Mouse (Mus musculus) inflammation-experienced regulatory T-cells (primary cell): ENCODE data around the gene Spns2. TPM values are rescaled to one million over a fixed set of nuclear protein-coding genes. Genes with fewer than 3 reads are reported as not detected.

Source experiments
- polyA plus RNA-seq, 2 experiments: library from polyadenylated mRNA; unstranded; fragments of 100-300 nt; shearing (Covaris generic); gene quantifications; one replicate each; pipeline ENCODE4 v1.2.1; 2017

Spns2 gene
- under 1 TPM; 0.49 to 0.67 TPM for polyA plus RNA-seq

GRCm38 (mm10) chr11:72489881-72490301 lies at the start of gene Spns2:
TSS of gene Spns2 (minus strand) at chr11:72489904.

DNA sequence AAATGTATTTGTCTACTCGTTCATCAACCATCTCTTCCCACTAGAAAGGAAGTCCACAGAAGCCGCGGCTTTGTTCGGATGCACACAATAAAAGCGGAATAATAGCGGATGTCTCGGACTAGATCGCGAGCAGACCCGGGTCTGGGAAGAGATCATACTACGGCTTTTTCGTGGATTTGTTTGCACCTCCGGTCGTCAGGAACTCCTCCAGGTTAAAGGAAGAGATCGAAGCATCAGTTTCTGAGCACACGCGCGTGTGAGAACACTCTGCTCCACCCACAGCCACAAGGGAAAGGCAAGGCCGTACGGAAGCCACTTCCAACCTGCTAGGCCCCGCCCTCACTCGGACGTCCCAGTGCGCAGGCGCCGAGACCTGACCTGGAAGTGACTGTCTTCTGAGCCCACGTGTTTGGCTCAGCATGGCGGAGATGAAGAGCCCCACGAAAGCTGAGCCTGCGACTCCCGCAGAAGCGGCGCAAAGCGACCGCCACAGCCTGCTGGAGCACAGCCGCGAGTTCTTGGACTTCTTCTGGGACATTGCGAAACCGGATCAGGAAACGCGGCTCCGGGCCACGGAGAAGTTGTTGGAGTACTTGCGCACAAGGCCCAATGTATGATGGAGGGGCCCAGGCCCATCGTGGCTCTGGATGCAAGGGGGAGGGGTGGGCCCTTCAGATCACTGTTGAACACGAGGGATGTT lies 48.6 kb downstream of the Spns2 start, which contains the start of gene Mybbp1a:
Gene Mybbp1a, plus strand, starts transcription at position 391 of the 700 bp plus-strand sequence.

GRCm38 (mm10) chr11:72434963-72435693 lies 54.6 kb downstream of the Spns2 start, which contains the start of gene Ggt6:
TSS of gene Ggt6 (plus strand) at chr11:72435526.

GRCm38 (mm10) chr11:72411093-72411921 lies 78.4 kb downstream of the Spns2 start, which contains the start of gene Smtnl2:
TSS of gene Smtnl2 (minus strand) at chr11:72411713.

Other genes with a start within 250 kb of the Spns2 start
- gene Slc13a5, start 222.7 kb downstream of the Spns2 start, polyA plus RNA-seq = under 1 TPM; 0.08 to 0.10 TPM
- gene Xaf1, start 188.3 kb downstream of the Spns2 start, polyA plus RNA-seq = 10 to 100 TPM; 64.3 to 80.6 TPM
- 1 to 10 TPM in 1 of 2 experiments, under 1 TPM in 1; 0.34 to 1.4 TPM for gene Fbxo39, start 175.5 kb downstream of the Spns2 start, polyA plus RNA-seq
- gene Tekt1, start 127.5 kb downstream of the Spns2 start, polyA plus RNA-seq = not detected
- gene Smtnl2, start 78.2 kb downstream of the Spns2 start, polyA plus RNA-seq = 1 to 10 TPM in 1 of 2 experiments, under 1 TPM in 1; 0.07 to 1.1 TPM
- gene Ggt6, start 54.4 kb downstream of the Spns2 start, polyA plus RNA-seq = not detected
- 100 to 1,000 TPM in 1 of 2 experiments, 10 to 100 TPM in 1; 96.4 to 113 TPM for gene Mybbp1a, start 48.5 kb downstream of the Spns2 start, polyA plus RNA-seq
- 1 to 10 TPM in 1 of 2 experiments, under 1 TPM in 1; 0.29 to 2.2 TPM for gene Spns3, start 60.6 kb upstream of the Spns2 start, polyA plus RNA-seq
- gene Ube2g1, start 117.4 kb upstream of the Spns2 start, polyA plus RNA-seq = 10 to 100 TPM; 58.1 to 60.8 TPM
- gene Ankfy1, start 200.1 kb upstream of the Spns2 start, polyA plus RNA-seq = 10 to 100 TPM; 45.5 to 47.7 TPM